Mouse (Mus musculus): Measurements from ENCODE around the gene Cd82. TPM values are rescaled to one million over a fixed set of nuclear protein-coding genes. Genes with fewer than 3 reads are reported as not detected.

Gene Cd82
- polyA plus RNA-seq, 1 experiment, result 370 TPM

- DNase-seq (ENCODE audit: low read depth, low spot score), result no peak
- 61% methylated on average over 15 of the region's 15 CpGs for WGBS
Observed at GRCm38 (mm10) chr2:93377797-93378196, 85.1 kb downstream of the Cd82 start.

DNA sequence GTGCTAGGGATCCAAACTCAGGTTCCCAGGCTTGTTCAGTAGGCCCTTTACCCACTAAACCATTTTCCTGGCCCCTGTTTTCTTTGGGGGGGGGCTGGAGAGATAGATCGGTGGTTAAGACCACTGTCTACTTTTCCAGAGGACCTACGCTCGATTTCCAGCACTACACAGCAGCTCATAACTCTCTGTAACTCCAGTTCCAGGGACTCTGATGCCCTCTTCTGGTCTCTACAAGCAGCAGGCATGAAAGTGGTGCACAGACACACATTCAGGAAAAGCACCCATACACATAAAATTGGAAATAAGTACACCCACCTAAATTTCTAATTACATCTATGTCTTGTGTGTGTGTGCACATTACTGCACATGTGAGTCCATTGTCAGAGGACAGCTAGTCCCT, 85.8 kb downstream of the Cd82 start:
- no peak for DNase-seq (ENCODE audit: low read depth, low spot score)
- WGBS, result 94% methylated on average over 3 of the region's 3 CpGs

DNA sequence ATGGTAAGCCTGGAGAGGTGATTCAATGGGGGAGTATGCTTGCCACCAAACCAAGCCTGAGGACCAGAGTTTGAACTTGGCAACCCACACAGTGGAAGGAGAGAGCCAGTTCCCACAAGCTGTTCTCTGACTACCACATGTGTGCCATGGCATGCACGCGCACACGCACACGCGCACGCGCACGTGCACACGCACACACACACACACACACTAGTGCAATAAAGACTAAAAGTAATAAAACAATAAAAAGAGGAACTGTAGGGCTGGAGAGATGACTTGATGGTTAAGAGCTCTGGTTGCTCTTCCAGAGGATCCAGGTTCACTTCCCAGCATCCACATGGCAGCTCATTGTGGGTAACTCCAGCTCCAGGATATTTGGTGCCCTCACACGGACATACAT, 90.1 kb downstream of the Cd82 start:
- 52% methylated on average over 10 of the region's 10 CpGs for WGBS
- DNase-seq (ENCODE audit: low read depth, low spot score), result no peak

DNA sequence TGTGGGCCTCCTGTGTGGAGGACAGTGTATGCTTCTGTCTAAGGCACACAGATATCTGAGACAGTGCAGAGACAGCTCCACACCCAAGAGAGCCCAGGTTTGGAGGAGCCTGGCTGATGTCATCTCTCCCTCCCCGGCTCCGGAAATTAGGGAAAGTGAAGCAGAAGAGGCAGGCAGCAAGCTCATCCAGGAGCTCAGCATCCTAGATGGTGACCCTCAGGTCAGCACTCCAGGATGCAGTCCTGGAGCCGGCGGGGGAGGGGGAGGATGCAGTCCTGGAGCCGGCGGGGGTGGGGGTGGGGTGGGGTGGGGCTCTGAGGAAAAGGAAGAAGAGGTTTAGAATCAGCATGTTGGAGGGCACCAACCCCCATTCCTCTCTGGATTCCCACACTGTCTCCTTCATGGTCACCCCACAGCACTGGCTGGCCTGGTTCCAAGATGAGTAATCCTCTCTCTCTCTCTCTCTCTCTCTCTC, 90.8 kb downstream of the Cd82 start:
- WGBS, result 31% methylated on average over 6 of the region's 6 CpGs
- no peak for DNase-seq (ENCODE audit: low read depth, low spot score)

Other genes with a start within 250 kb of the Cd82 start
- 6.8 and 11.7 TPM in 2 replicates for gene Tspan18, start 128.6 kb downstream of the Cd82 start, polyA plus RNA-seq (2012; rRNA removed)
- not detected in 2 replicates for gene Gm10803, start 97.4 kb upstream of the Cd82 start, polyA plus RNA-seq (2012; rRNA removed)
- 0.02 TPM in 1 of 2 replicates, not detected in the other for gene Alx4, start 179.2 kb upstream of the Cd82 start, polyA plus RNA-seq (2012; rRNA removed)

Data from large intestine, adult 2 months (tissue).